Mouse (Mus musculus): ENCODE measurements at regions not wholly inside any gene's neighbourhood (a gene's known extent, or its start where the extent isn't known, plus 50 kb on each side); places are given as distances from the start of the nearest gene placed in this dataset.

- TF ChIP-seq CTCF (IDR thresholded peaks at IDR 0.05; ENCODE audit: extremely low read depth, insufficient read depth, low read length) (no peak), POLR2A (IDR thresholded peaks at IDR 0.05; ENCODE audit: extremely low read depth, insufficient read depth, low read length) (no peak)
These were observed 56.6 kb upstream of the Erg start for GRCm38 (mm10) chr16:95642784-95643590.

All from cortical plate, adult 2 months (tissue).